Mouse (Mus musculus) myocyte (in vitro differentiated cells): ENCODE results near the gene Gm13287.
"Not testable (repeated sequence)": the region's sequence is repeated elsewhere in the genome, so short reads cannot be mapped to it uniquely, and the experiment has no call there.

ENCODE experiments used
- CEBPB ChIP-seq: IDR thresholded peaks from 2 replicates; pipeline ENCODE4 v1.6.1; 2011; ENCODE audit warnings: mild to moderate bottlenecking, moderate library complexity; ENCODE audit not compliant: poor library complexity, insufficient read depth, severe bottlenecking
- E2F4 ChIP-seq: IDR thresholded peaks from one replicate; pipeline ENCODE4 v1.6.1; 2011; ENCODE audit warnings: mild to moderate bottlenecking, control low read depth, moderate library complexity; ENCODE audit not compliant: insufficient read depth
- MAX ChIP-seq: IDR thresholded peaks from one replicate; pipeline ENCODE4 v1.6.1; 2011; ENCODE audit warnings: low read depth, mild to moderate bottlenecking, control low read depth
- MYOD1 ChIP-seq, 3 experiments: IDR thresholded peaks; one replicate each; pipeline ENCODE4 v1.6.1; 2011; ENCODE audit warnings: control low read depth in 2 of 3, low read depth in 2 of 3, mild to moderate bottlenecking in 2 of 3, moderate library complexity in 1 of 3; ENCODE audit not compliant: insufficient read length in 2 of 3, control insufficient read depth in 1 of 3
- MYOG ChIP-seq, 3 experiments: IDR thresholded peaks; one replicate each; pipeline ENCODE4 v1.6.1; 2011; ENCODE audit warnings: control low read depth in 2 of 3, low read depth in 2 of 3, mild to moderate bottlenecking in 2 of 3; ENCODE audit not compliant: insufficient read length in 2 of 3, control insufficient read depth in 1 of 3, insufficient read depth in 1 of 3
- POLR2A ChIP-seq: IDR thresholded peaks from one replicate; pipeline ENCODE4 v1.6.1; 2011; ENCODE audit warnings: low read depth, mild to moderate bottlenecking, control low read depth, moderate library complexity; ENCODE audit not compliant: insufficient read length
- POLR2AphosphoS2 ChIP-seq: IDR thresholded peaks from one replicate; pipeline ENCODE4 v1.6.1; 2011; ENCODE audit warnings: low read depth, control low read depth; ENCODE audit not compliant: insufficient read length
- SRF ChIP-seq: IDR thresholded peaks from one replicate; pipeline ENCODE4 v1.6.1; 2011; ENCODE audit warnings: low read depth; ENCODE audit not compliant: control insufficient read depth, insufficient read length
- TCF12 ChIP-seq: IDR thresholded peaks from one replicate; pipeline ENCODE4 v1.6.1; 2011; ENCODE audit warnings: mild to moderate bottlenecking, control low read depth; ENCODE audit not compliant: poor library complexity, insufficient read depth, severe bottlenecking
- TCF3 ChIP-seq: IDR thresholded peaks from one replicate; pipeline ENCODE4 v1.6.1; 2011; ENCODE audit warnings: low read depth, control low read depth; ENCODE audit not compliant: insufficient read length
- USF1 ChIP-seq: IDR thresholded peaks from one replicate; pipeline ENCODE4 v1.6.1; 2011; ENCODE audit warnings: low read depth, mild to moderate bottlenecking, control low read depth, moderate library complexity

DNA sequence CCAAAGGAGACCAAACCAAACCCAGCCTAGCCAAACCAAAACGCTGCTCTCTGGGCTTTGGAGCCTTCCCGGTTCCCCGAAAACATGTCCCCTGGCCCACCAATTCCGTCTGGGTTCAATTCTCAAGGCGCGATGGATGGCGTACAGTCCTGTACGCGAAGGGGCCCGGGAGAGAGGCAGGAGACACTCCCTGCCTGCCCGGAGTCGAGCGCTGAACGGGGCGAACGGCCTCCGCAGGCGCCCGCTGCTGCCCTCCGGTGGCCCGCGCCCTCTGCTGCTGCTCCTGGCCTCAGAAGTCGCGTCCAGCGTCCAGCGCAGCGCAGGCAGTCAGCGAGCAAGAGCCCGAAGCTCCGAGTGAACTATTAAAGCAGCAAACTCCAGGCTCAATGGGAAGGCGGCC lies 20.7 kb upstream of the Gm13287 start:
- not testable (repeated sequence) for TF ChIP-seq MAX; TCF12; POLR2A; MYOD1 (IDR thresholded peaks at IDR 0.05; ENCODE audit: control insufficient read depth in 1 of 3, insufficient read length in 2 of 3, low read depth in 2 of 3); CEBPB; MYOG (IDR thresholded peaks at IDR 0.05; ENCODE audit: control insufficient read depth in 1 of 3, insufficient read depth in 1 of 3, insufficient read length in 2 of 3, low read depth in 2 of 3); USF1; SRF; POLR2AphosphoS2; E2F4; TCF3
